Mouse (Mus musculus) bone marrow, adult 2 months (tissue): ENCODE measurements around the gene Sp110.
"Not testable (repeated sequence)": the region's sequence is repeated elsewhere in the genome, so short reads cannot be mapped to it uniquely, and the experiment has no call there.

ENCODE experiments used
- CTCF ChIP-seq: fragments of 200-500 bp; IDR thresholded peaks from 2 replicates; pipeline ENCODE4 v1.5.1; 2011; ENCODE audit warnings: low read length, control low read depth; ENCODE audit not compliant: control insufficient read depth, insufficient read depth
- POLR2A ChIP-seq: fragments of 200-500 bp; IDR thresholded peaks from 2 replicates; pipeline ENCODE4 v1.6.1; 2011; ENCODE audit warnings: low read depth, mild to moderate bottlenecking, control low read depth, low read length, borderline replicate concordance; ENCODE audit not compliant: control insufficient read depth

DNA sequence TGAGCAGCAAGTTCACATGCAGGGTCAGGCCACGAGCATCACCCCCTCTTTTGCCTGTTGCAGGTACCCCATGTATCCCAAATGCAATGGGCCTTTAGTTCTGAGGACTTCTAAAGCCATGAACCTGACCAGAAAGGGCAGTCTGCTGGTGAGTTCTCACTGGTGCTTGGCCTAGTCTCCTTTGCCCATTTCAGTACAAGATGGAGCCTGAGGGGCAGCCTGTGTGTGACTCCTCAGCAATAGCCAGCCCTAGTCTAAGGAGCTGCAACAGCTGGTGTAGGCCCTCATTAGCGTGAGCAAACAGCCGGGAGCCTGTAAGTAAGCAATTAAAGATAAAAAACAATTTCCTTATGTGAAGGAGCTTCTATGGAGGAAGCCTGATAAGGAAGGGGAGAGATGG, 18.0 kb downstream of the Sp110 start:
- not testable (repeated sequence) for TF ChIP-seq POLR2A, CTCF
